Mouse (Mus musculus): ENCODE data around the gene Rims4. TPM values are rescaled to one million over a fixed set of nuclear protein-coding genes. Genes with fewer than 3 reads are reported as not detected.

Gene Rims4
- polyA plus RNA-seq, 1 experiment = 13.4 TPM

DNA sequence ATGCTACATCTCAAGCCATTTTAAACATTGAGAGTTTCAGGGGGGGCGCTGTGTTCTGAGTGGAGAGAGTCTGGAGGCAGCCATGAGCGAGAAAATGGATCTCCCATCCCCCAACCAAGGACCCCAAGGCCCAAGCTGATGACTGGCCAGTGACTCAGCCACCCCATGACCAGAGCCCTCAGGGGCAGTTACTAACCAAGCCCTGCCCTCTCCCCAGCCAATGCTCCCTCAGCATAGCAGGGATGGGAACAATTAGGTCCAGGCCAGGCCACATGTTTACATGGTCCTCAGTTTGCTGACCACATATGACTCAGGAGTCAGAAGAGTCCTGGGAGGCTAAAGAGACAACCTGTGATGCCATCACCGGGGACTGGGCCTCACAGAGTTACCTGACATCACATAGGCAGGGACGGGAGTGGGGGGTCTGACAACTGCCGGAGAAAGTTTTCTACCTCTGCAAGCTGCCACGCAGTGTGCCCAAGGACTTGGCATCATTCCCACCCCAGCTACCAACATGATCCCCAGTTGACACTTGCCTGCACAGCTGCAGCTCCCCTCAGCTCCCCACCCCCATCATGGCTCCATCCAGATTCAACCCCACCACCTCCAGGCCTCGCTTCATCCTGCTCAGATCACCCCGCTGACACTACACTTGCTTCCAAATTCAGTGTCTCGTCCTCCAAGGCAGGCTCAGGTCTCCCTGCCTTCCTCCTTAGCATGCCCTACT, 103.6 kb downstream of the Rims4 start:
- DNase-seq (ENCODE audit: low read depth) = no peak
- TF ChIP-seq POLR2A (IDR thresholded peaks at IDR 0.05; ENCODE audit: borderline replicate concordance, extremely low read depth, insufficient read depth, insufficient read length, poor library complexity, severe bottlenecking) (no peak), CTCF (IDR thresholded peaks at IDR 0.05; ENCODE audit: borderline replicate concordance, extremely low read depth, insufficient read depth, insufficient read length) (no peak)

DNA sequence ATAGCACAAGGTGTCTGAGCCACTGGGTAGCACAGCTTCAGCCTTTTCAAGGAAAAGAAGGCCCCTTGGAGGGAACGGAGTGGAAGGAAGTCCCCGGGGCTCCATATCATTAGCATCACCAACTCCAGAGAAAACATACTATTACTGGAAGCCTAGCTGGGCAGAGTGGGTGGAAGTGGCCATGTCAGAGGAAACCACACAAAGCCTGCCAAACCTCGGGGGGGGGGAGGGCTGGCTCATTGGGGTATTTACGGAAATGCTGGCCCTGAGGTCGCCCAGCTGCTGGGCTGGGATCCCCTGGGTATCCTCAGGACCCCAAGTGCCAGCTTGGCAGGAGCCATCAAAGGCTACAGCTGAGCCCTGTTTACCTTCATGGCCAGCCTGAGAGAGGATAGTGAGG, 105.4 kb downstream of the Rims4 start:
- no peak for DNase-seq (ENCODE audit: low read depth)
- TF ChIP-seq POLR2A (IDR thresholded peaks at IDR 0.05; ENCODE audit: borderline replicate concordance, extremely low read depth, insufficient read depth, insufficient read length, poor library complexity, severe bottlenecking) (no peak), CTCF (IDR thresholded peaks at IDR 0.05; ENCODE audit: borderline replicate concordance, extremely low read depth, insufficient read depth, insufficient read length) (no peak)

Other genes starting within 250 kb of the Rims4 start
- 3.1 and 3.7 TPM in 2 replicates for gene Ada, start 168.4 kb downstream of the Rims4 start, polyA plus RNA-seq (2012; rRNA removed)
- 0.24 and 0.27 TPM in 2 replicates for gene Ccn5, start 97.8 kb downstream of the Rims4 start, polyA plus RNA-seq (2012; rRNA removed)
- gene Kcnk15, start 65.0 kb downstream of the Rims4 start, polyA plus RNA-seq (2012; rRNA removed) = 0.03 and 0.08 TPM in 2 replicates
- 139 and 214 TPM in 2 replicates for gene Ywhab, start 76.3 kb upstream of the Rims4 start, polyA plus RNA-seq (2012; rRNA removed)
- 2.7 and 2.8 TPM in 2 replicates for gene Pabpc1l, start 106.8 kb upstream of the Rims4 start, polyA plus RNA-seq (2012; rRNA removed)
- gene Stk4, start 151.6 kb upstream of the Rims4 start, polyA plus RNA-seq (2012; rRNA removed) = 21.7 and 24.8 TPM in 2 replicates
- gene Tomm34, start 152.5 kb upstream of the Rims4 start, polyA plus RNA-seq (2012; rRNA removed) = 30.8 and 36.0 TPM in 2 replicates

Measured in brain, embryonic 14.5 days (tissue).